Mouse (Mus musculus): ENCODE data around the gene Dkk3. TPM values are rescaled to one million over a fixed set of nuclear protein-coding genes. Genes with fewer than 3 reads are reported as not detected.

Gene Dkk3
- polyA plus RNA-seq, 1 experiment from 2014 or later: 22.4 TPM

DNA sequence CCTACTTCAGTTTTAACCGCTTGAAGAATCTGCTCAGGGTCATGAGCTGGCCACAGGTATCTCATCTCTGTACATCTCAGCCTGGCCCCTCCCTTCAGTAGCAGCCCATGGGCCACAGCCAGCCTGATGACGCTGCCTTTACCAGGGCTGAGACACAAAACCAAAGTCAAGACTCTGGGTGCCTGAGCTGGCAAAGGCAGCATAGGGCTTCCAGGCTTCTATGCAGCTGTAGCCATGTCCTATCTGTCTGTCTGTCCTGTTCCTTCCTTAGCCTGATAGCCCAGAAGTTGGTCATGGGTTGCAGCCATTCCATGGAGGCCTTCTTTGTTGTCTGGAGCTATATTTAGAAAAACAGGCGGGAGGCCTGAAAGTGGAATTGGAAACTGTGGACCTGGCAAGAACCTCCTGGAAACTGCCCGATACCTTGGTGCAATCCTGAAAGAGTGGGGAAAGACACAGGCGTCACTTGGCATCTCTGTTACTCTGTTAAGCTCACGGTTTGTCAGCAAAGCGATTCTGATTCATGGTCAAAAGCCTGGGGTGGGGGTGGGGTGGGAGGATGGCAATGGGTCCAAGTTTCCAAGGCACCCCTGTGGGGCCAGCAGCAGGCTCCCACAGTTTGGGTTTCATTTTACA is 33.1 kb downstream of the Dkk3 start:
- Histone ChIP-seq H3K4me3 (no peak overlapping the region), H3K9me3 (no peaks in the 10 kb centered on the region), H3K4me2 (replicated peaks) (no peak overlapping the region), H3K4me1 (peaks cover 12% of the 10 kb centered on the region; the same call in 1 of the 2 replicates), H3K27me3 (no peaks in the 10 kb centered on the region), H3K9ac (replicated peaks) (no peak overlapping the region), H3K36me3 (no peaks in the 10 kb centered on the region), H3K27ac (replicated peaks) (no peak overlapping the region)
- WGBS: 90% methylated on average over 7 of the region's 7 CpGs
- ATAC-seq (ENCODE audit: low FRiP score, low read depth): no peak

DNA sequence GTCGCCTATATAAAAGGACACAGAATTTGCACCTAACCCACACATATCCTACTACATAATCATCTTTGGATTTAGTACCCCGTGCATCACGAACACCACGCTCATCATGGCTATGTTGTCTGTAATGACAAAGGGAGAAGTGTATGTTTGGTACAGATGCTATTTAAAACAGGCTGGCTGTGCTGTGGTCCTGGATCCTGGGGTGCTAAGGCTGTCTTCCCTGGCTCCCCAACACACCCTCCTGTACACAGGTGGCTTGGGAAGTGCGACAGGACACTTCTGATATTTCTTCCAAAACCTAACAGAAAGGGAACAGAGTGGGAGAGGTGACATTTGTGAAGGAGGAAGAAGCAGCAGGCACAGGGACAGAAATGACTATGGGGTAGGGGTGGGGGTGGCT is 35.2 kb downstream of the Dkk3 start:
- no peak for ATAC-seq (ENCODE audit: low FRiP score, low read depth)
- H3K36me3 ChIP-seq: no peaks in the 10 kb centered on the region
- no peaks in the 10 kb centered on the region for H3K27me3 ChIP-seq

GRCm38 (mm10) chr7:112121866-112122500 is 36.9 kb downstream of the Dkk3 start:
- no peak overlapping the region for H3K4me2 ChIP-seq (replicated peaks)
- H3K27ac ChIP-seq (replicated peaks): no peak overlapping the region
- H3K9ac ChIP-seq (replicated peaks): no peak overlapping the region
- no peaks in the 10 kb centered on the region for H3K27me3 ChIP-seq
- H3K4me3 ChIP-seq: no peak overlapping the region
- whole genome bisulfite sequencing: 85% methylated on average over 11 of the region's 11 CpGs
- no peak for ATAC-seq (ENCODE audit: low FRiP score, low read depth)
- no peaks in the 10 kb centered on the region for H3K9me3 ChIP-seq
- H3K4me1 ChIP-seq: peaks cover 18% of the 10 kb centered on the region; the same call in 1 of the 2 replicates
- no peaks in the 10 kb centered on the region for H3K36me3 ChIP-seq

More for the DNA sequence above, 35.2 kb downstream of the Dkk3 start:
- Histone ChIP-seq H3K9me3 (no peaks in the 10 kb centered on the region), H3K4me1 (peaks cover 14% of the 10 kb centered on the region; the same call in 1 of the 2 replicates), H3K4me3 (no peak overlapping the region), H3K27ac (replicated peaks) (no peak overlapping the region), H3K9ac (replicated peaks) (no peak overlapping the region), H3K4me2 (replicated peaks) (no peak overlapping the region)
- 94% methylated on average over 5 of the region's 5 CpGs for WGBS

- H3K4me2 ChIP-seq (replicated peaks): no peak overlapping the region
- H3K27ac ChIP-seq (replicated peaks): no peak overlapping the region
- no peak overlapping the region for H3K9ac ChIP-seq (replicated peaks)
- peaks cover 18% of the 10 kb centered on the region; the same call in 1 of the 2 replicates for H3K4me1 ChIP-seq
- no peaks in the 10 kb centered on the region for H3K9me3 ChIP-seq
- ATAC-seq (ENCODE audit: low FRiP score, low read depth): no peak
- H3K4me3 ChIP-seq: no peak overlapping the region
- 74% methylated on average over 11 of the region's 11 CpGs for WGBS
- H3K36me3 ChIP-seq: no peaks in the 10 kb centered on the region
- no peaks in the 10 kb centered on the region for H3K27me3 ChIP-seq
Measured at GRCm38 (mm10) chr7:112120861-112121810, 37.7 kb downstream of the Dkk3 start.

- Histone ChIP-seq H3K4me1 (peaks cover 18% of the 10 kb centered on the region; the same call in 1 of the 2 replicates), H3K27ac (replicated peaks) (no peak overlapping the region), H3K4me3 (no peak overlapping the region), H3K27me3 (no peaks in the 10 kb centered on the region), H3K36me3 (no peaks in the 10 kb centered on the region), H3K9me3 (no peaks in the 10 kb centered on the region), H3K4me2 (replicated peaks) (no peak overlapping the region), H3K9ac (replicated peaks) (no peak overlapping the region)
- no peak for ATAC-seq (ENCODE audit: low FRiP score, low read depth)
- WGBS: 83% methylated on average over 7 of the region's 7 CpGs
Measured at GRCm38 (mm10) chr7:112119248-112119647, 39.6 kb downstream of the Dkk3 start.

- Histone ChIP-seq H3K4me2 (replicated peaks) (no peak overlapping the region), H3K36me3 (no peaks in the 10 kb centered on the region), H3K9me3 (no peaks in the 10 kb centered on the region), H3K4me3 (no peak overlapping the region), H3K4me1 (peaks cover 18% of the 10 kb centered on the region; the same call in 1 of the 2 replicates), H3K27me3 (no peaks in the 10 kb centered on the region), H3K9ac (replicated peaks) (no peak overlapping the region), H3K27ac (replicated peaks) (no peak overlapping the region)
- ATAC-seq (ENCODE audit: low FRiP score, low read depth): no peak
- 90% methylated on average over 7 of the region's 7 CpGs for WGBS
Measured at GRCm38 (mm10) chr7:112118086-112118485, 40.8 kb downstream of the Dkk3 start.

- Histone ChIP-seq H3K36me3 (no peaks in the 10 kb centered on the region), H3K9me3 (no peaks in the 10 kb centered on the region), H3K4me2 (replicated peaks) (no peak overlapping the region), H3K4me1 (peaks cover 18% of the 10 kb centered on the region; the same call in 1 of the 2 replicates), H3K27ac (replicated peaks) (no peak overlapping the region), H3K27me3 (no peaks in the 10 kb centered on the region), H3K9ac (replicated peaks) (no peak overlapping the region), H3K4me3 (no peak overlapping the region)
- 86% methylated on average over 7 of the region's 7 CpGs for WGBS
- ATAC-seq (ENCODE audit: low FRiP score, low read depth): no peak
Measured at GRCm38 (mm10) chr7:112117501-112117900, 41.4 kb downstream of the Dkk3 start.

DNA sequence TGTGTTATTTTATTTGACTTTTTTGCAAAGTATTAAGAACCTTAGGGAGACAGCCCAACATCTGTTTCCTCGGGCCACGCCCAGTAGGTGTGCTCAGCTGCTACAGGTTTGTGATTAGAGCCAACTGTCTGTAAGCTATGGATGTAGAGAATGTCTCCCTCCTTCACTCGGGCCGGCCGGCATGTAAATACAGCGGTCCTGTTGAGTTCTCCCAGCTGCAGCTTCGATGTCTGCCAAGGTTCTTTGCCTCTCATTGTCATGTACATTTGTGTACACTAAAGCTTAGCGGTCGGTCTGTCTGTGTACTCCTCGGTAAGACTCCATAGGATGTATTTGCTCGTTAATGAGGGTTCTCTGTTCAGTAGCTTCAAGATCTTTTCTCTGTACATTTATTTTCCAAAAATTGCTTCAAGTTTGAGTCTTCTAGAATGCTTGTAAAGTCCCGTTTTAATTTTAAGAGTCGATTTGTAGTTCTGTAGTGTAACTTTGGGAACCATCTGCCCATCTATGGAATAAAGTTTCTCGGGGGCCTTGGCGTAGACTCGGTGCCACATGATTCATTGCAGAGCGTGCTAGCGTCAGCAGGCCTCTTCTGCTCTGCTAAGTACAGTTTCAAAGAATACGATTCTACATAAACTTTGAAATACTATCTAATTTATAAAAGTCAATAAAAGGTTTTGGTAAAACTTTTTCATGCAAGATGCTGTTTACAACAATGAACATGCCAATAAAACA is 48.1 kb downstream of the Dkk3 start:
- Histone ChIP-seq H3K9me3 (no peaks in the 10 kb centered on the region), H3K27me3 (no peaks in the 10 kb centered on the region), H3K4me1 (no peaks in the 10 kb centered on the region), H3K27ac (replicated peaks) (no peak overlapping the region), H3K36me3 (peaks cover 55% of the 10 kb centered on the region), H3K9ac (replicated peaks) (no peak overlapping the region), H3K4me3 (no peak overlapping the region), H3K4me2 (replicated peaks) (no peak overlapping the region)
- no peak for ATAC-seq (ENCODE audit: low FRiP score, low read depth)
- WGBS: 82% methylated on average over 19 of the region's 19 CpGs

DNA sequence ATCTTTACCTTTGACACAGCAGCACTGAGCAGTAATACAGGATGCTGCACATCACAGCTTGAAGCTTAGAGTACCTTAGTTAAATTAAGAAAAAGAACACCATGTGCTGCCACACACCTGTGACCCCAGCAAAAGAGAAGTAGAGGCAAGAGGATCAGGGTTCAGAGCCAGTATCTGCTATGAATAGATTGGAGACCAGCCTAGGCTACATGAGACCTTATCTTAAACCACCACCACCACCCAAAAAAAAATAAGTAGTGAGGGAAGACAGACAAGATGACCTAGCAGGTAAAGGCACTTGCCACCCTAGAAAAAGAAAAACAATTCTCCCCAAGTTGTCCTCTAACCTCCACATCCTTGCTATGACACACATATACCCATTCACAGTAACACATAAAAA is 50.1 kb downstream of the Dkk3 start:
- Histone ChIP-seq H3K9ac (replicated peaks) (no peak overlapping the region), H3K9me3 (no peaks in the 10 kb centered on the region), H3K4me2 (replicated peaks) (no peak overlapping the region), H3K27ac (replicated peaks) (no peak overlapping the region), H3K4me3 (no peak overlapping the region), H3K4me1 (no peaks in the 10 kb centered on the region), H3K36me3 (peaks cover 70% of the 10 kb centered on the region), H3K27me3 (no peaks in the 10 kb centered on the region)
- no peak for ATAC-seq (ENCODE audit: low FRiP score, low read depth)

- Histone ChIP-seq H3K27ac (replicated peaks) (no peak overlapping the region), H3K4me1 (no peaks in the 10 kb centered on the region), H3K27me3 (no peaks in the 10 kb centered on the region), H3K9me3 (no peaks in the 10 kb centered on the region), H3K9ac (replicated peaks) (no peak overlapping the region), H3K4me3 (no peak overlapping the region), H3K36me3 (peaks cover 85% of the 10 kb centered on the region), H3K4me2 (replicated peaks) (no peak overlapping the region)
- WGBS: 90% methylated on average over 5 of the region's 5 CpGs
- ATAC-seq (ENCODE audit: low FRiP score, low read depth): no peak
Measured at GRCm38 (mm10) chr7:112103816-112104215, 55.0 kb downstream of the Dkk3 start.

DNA sequence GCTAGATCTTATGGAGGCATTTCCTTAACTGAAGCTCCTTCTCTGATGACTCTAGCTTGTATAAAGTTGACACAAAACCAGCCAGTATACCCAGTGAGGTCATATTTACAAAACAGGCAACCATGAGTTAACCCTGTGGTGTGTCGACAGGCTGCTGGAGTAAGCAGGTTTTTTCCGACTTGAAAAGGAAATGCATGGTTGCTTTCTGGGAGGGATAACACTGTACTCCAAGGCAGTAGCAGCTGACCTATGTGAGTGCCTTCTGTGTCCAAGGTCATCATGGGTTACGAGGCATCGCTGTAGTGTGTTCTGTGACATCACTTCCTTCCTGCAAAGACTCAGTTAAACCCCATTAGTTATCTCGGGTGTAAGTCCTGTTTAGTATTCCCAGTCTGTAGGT is 55.9 kb downstream of the Dkk3 start:
- Histone ChIP-seq H3K9ac (replicated peaks) (no peak overlapping the region), H3K4me2 (replicated peaks) (no peak overlapping the region), H3K4me1 (no peaks in the 10 kb centered on the region), H3K27me3 (no peaks in the 10 kb centered on the region), H3K4me3 (no peak overlapping the region), H3K9me3 (no peaks in the 10 kb centered on the region), H3K36me3 (peaks cover 85% of the 10 kb centered on the region), H3K27ac (replicated peaks) (no peak overlapping the region)
- no peak for ATAC-seq (ENCODE audit: low FRiP score, low read depth)
- WGBS: 91% methylated on average over 5 of the region's 5 CpGs

Data from midbrain, embryonic 12.5 days (tissue).